Mouse (Mus musculus) B cell, adult 2 months (primary cell): ENCODE results near the gene Pdzd2.

ENCODE experiments used
- DNase-seq, 2 experiments: peaks; one replicate each; pipeline ENCODE4 v3.0.0; 2022

Pdzd2 gene

GRCm38 (mm10) chr15:12468625-12469024, 271.1 kb downstream of the Pdzd2 start:
- no peak for DNase-seq

GRCm38 (mm10) chr15:12465748-12466147, 274.0 kb downstream of the Pdzd2 start:
- no peak for DNase-seq

- DNase-seq = no peak
Observed at GRCm38 (mm10) chr15:12456808-12457207, 282.9 kb downstream of the Pdzd2 start.

- DNase-seq = no peak
Observed at GRCm38 (mm10) chr15:12453343-12453742, 286.4 kb downstream of the Pdzd2 start.

GRCm38 (mm10) chr15:12452141-12452995, 287.4 kb downstream of the Pdzd2 start:
- no peak for DNase-seq

DNA sequence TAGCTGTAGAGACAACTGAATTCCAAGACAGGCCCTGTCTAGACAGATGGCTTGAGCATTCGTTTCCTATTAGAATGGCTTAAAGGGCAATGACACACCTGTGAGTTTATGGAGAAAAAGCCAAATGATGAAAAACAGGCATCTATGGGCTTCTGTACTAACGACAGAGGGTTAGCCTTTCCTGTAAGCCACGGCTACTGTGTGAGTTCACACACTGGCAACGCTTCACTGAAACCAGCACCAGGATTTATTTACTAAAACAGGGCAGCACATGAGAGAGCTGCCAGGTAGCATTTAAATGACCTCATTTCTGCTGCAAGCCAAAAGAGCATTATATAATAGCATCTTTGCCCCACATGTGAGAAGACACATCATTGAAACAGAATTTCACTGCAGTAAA, 288.3 kb downstream of the Pdzd2 start:
- no peak for DNase-seq

DNA sequence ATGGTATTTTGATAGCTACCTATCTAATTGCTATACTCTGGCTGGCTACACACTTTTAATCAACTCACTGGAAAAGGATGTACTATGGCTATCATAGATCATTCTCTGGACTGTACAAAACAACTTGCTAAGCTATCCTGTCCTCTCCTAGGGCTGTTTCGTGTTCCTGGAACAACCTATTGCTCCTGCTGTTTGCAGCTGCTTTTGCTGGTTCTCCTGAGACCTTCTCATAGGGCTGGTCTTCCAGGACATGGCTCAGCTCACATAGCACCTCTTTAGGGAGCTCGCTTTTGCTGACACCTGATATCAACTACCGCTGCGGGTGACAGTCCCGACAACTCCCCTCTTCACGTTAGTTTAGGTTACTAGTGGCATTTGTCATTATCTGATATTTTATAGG, 288.9 kb downstream of the Pdzd2 start:
- no peak for DNase-seq

GRCm38 (mm10) chr15:12449321-12449720, 290.4 kb downstream of the Pdzd2 start:
- DNase-seq = no peak

GRCm38 (mm10) chr15:12447021-12447434, 292.7 kb downstream of the Pdzd2 start:
- no peak for DNase-seq

- no peak for DNase-seq
Observed at GRCm38 (mm10) chr15:12444551-12444950, 295.2 kb downstream of the Pdzd2 start.

- no peak for DNase-seq
Observed at GRCm38 (mm10) chr15:12439351-12439751, 300.4 kb downstream of the Pdzd2 start.

DNA sequence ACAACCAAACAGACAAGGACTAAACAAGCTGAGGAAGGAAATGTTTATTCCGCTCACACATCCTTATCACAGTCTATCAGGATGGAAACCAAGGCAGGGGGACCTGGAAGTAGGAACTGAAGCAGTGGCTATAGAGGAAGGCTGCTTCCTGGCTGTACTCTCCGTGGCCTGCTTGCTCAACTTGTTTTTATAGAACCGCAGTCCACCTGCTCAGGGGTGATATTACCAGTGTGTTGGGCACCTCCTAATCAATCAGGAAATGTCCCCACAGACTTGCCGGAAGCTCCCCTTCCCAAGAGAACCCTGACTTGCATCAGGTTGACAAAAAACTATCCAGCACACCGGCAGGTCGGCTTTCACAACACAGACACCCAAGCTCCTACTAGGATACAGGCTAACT, 301.0 kb downstream of the Pdzd2 start:
- DNase-seq = no peak

GRCm38 (mm10) chr15:12438081-12438480, 301.6 kb downstream of the Pdzd2 start:
- no peak for DNase-seq

- DNase-seq = peak in 1 of 2 experiments; percentile 3
Observed at GRCm38 (mm10) chr15:12435910-12436309, 303.8 kb downstream of the Pdzd2 start.

- DNase-seq = no peak
Observed at GRCm38 (mm10) chr15:12433893-12434599, 305.7 kb downstream of the Pdzd2 start.

- DNase-seq = no peak
Observed at GRCm38 (mm10) chr15:12432879-12433278, 306.8 kb downstream of the Pdzd2 start.

- no peak for DNase-seq
Observed at GRCm38 (mm10) chr15:12432320-12432719, 307.4 kb downstream of the Pdzd2 start.

DNA sequence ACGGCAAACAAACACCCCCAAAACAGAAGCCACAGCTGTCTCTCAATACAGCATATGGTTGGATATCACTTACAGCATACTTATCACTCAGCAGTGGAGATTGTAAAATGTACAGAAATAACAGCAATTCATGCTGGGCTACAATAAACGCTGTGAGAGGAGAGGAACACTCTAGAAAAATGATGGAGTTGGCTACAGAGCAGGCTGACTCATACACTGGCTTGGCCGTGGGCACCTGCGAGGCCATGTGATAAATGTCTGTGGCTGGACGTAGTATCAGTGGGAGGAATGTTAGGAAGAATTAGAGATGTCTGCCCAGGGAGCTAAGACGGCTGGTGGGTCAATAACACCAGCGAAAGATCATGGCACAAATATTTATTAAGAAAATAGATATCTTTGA, 308.0 kb downstream of the Pdzd2 start:
- DNase-seq = no peak

GRCm38 (mm10) chr15:12431188-12431587, 308.5 kb downstream of the Pdzd2 start:
- no peak for DNase-seq

DNA sequence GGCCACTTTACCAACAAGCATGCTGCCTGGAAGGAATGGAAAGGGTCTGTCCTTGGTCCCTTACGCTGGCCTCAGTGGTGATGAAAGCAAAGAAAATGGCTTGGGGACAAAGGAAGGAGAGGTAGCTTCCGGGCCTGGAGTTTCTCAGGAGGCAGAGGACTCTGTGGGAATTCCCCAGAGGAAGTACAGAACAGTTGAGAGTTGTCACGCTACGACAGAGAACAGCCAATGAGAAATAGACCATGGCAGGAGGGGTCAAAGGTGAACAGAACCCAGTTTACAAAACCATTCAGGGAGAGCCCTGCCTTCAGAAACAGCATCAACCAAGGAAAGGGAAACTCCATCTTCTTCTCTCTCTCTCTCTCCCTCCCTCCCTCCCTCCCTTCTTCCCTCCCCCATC, 309.1 kb downstream of the Pdzd2 start:
- no peak for DNase-seq

- DNase-seq = no peak
Observed at GRCm38 (mm10) chr15:12429572-12430431, 309.9 kb downstream of the Pdzd2 start.

DNA sequence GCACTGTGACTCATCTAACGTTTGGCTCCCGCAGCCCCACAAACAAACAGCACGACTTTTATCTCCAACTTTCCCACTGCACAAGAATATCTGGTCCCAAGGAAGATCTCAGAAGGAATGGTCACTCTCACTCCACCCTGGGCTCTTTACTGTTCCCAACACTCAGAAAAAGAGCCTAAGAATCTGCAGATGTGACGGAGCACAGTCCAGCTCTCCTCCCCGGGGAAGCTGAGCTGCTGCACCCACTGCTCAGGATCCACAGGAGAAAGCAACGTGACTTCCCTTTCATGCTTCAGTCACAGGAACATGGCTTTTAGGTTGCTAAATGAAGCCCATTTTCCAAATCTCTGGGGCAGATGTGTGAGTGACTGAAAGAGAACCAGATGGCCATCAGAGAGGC, 311.9 kb downstream of the Pdzd2 start:
- DNase-seq = no peak

DNA sequence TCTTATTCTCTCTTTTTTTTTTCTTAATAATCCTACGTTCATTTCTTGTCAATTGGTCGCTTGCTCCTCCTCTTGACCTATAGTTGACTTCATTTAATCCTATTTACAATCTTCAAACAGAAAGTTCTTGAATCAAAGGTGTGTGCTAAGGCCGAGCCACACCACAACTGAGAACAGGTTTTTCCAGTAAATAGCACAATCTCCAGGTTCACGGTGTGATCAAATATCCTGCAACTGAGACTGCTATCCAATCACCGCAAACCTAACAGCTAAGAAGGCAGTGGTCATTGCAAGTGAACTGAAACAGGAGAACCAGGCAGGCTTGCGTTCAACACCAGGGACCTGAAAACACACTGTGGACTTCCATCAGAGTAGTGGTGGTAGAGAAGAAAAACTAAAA, 313.4 kb downstream of the Pdzd2 start:
- no peak for DNase-seq
